Mouse (Mus musculus): Measurements from ENCODE around the gene Tspan14.

The Tspan14 gene

DNA sequence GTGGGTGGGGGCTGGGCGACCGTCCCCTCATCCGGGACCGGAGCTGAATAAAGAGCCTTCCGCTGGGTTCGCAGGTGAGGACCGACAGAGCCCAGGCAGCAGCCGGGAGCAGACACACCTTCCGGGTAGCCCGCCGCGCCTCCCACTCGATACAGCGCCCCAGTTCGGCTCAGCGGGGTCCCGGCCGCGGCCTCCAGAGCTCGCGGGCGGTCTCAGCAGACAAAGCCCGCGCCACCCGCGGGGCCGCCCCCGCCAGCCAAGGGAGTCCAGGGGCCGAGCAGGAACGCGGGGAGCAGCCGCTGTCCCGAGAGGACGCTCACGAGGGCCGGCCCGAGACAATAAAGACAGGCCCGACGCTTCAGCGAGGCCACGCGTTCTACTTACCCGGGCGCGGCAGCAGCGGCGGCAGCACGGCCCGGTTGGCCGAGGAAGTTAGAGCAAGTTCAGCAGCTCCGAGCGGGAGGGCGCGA lies at the start of gene Tspan14:
Gene Tspan14 (minus strand): TSS at position 416 of the 470 bp plus-strand sequence.
- DNase-seq (ENCODE audit: low spot score), result no peak

DNA sequence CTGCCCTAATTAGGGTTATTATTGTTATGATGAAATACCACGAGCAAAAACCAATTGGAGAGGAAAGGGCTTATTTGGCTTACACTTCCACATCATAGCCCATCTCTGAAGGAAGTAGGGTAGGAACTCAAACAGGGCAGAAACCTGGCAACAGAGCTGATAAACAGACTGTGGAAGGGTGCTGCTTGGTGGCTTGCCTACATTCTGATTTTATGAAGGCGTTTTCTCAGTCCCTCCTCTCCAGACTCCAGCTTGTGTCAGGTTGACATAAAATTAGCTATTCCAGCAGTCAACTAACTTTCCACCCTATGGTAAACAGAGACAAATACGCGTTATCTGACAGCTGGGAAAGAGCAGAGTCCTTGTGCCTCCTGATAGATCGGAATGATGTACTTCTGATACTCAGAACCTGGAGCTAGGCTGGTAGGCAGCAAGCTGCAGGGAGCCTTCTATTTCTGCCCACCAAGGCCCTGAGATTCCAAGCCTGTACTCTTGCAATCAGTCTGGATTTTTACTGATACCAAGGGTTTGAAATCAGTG lies 48.2 kb upstream of the Tspan14 start:
- no peak for DNase-seq (ENCODE audit: low spot score)

DNA sequence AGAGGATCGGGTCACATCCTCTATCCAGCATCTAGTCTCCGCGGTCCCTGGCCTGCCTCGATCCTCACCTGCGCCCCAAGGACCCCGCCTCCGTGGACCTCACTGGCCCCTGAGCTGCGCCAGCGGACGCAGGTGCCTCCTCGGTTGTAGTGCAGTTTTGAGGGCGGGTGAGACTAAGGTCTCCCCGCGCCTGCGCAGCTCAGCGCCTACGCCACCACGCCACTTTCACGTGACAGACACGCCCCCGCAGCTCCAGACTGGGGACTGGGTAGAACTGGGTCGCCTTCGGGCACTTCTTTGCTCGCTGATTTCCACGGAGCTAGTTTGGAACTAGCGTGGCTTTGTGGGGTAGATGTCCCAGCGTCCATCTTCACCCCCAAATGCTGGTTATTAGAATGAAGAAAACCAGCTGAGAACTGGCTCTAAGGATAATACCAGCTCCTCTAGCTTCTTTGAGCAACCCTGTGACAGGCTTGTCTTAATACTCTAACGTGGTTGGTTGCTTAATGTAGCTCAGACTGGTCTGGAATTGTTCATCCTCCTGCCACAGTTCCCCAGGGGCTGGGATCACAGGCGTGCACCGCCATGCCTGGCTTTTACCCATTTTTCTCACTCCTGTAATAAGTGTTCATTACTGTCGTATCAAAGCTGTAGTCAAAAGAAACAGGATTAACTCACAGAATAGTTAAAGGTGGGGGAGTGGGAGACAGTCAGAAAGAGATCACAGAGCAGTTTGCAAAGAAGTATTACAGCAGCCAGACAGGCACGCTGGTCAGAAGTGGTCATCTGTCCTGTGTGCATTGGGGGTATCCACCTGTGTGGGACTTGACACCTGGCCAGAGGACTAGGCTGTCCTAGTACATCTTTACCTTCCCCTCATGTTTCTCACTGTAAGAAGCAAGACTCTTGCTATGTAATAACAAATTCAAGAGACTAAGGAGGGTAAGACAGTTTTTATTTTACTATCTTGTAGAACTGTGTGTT lies 47.3 kb upstream of the Tspan14 start, which contains the start of gene Fam213a:
Gene Fam213a (minus strand): TSS at position 159 of the 984 bp plus-strand sequence.
- DNase-seq (ENCODE audit: low spot score), result peak; percentile 92

DNA sequence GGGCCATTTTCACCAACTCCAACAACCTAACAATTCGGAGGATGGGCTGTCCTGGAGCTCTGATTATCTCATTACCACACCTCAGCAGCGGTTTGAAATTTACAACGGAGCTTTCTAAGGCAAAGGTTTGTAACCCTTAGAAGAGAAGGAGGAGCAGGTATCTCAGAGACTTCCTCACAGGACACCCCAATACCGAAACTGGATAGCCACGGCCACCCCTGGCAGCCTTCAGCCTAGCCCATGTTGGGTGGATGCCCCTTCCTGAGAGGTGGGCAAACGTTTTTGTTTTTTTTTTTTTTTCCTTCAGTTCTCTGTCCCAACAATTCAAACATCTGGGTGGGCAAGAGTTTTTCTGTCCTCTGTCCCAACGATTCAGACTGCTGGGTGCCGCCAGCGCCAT lies 46.5 kb upstream of the Tspan14 start:
- no peak for DNase-seq (ENCODE audit: low spot score)

DNA sequence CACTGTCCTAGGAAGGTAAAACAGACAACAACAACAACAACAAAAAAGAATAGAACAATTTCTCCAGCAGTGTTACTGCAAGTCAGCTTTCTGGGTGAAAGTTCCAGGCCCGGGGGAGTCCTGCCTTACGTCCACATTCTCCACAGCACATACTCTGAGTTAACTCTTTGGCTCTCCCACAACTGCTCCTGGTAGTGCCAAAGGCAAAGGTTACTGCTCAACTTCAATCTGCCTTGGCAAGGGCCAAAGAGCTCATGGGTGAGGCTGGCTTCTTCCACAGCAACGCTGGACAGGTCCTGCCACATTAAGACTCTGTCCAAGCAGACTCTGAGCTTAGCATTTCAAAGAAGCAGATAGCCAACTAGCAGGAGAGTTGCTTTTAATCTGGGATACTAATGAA lies 45.3 kb upstream of the Tspan14 start:
- no peak for DNase-seq (ENCODE audit: low spot score)

DNA sequence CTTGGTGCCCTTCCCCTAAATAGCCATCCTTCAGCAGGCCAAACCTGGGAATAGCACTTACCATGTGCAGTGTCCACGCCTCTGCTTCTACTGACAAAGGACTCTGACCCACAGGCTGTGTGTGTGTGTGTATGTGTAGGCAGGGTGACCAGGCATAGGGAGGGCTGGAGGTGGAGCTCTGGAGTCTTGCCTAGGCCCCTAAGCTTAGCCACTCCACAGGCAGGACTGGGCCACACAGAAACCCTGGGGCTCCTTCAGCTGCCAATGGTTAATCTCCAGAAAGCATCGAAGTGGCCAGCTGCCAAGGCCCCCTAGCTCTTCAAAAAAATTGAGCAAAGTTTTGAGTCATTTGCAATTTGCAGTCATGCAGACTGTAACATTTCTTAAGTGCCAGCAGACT lies 41.5 kb upstream of the Tspan14 start:
- DNase-seq (ENCODE audit: low spot score), result no peak

DNA sequence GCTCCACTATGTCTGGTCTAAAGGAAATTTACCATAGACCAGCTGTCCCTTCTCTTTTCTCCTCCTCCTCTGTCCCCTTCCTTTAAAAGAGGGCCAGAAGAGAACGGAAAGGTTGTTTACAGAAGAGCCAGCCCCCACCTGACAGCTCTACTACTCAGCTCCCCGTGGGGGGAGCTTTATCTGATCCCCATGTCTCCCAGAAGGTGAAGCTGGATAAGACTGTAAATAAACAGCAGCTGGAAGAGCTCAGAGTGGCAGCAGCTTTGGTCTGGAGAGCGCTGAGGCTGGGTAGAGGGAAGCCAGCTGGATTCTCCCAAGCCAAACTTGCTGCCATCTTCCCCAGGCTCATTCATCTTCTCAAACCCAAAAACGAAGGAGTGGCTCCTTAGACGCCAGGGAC lies 41.0 kb upstream of the Tspan14 start:
- DNase-seq (ENCODE audit: low spot score), result peak; percentile 16

DNA sequence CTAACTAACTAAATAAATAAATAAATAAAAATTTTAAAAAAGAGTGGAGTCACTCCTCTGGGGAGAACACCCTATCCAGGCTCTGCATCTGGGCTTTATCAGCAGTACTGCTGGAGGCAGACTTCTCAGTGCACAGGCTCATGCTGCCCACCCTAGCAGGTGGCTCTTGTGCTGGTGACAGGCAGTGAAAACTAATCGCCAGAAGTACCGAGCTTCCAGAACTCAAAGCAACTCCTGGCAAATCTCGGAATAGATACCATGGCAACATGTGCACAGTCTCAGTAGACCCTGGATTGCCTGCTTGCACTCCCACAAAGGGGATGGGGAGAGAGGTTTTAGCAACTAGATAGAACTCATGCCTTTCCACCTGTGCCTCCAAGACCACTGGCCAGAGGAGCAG lies 40.3 kb upstream of the Tspan14 start:
- no peak for DNase-seq (ENCODE audit: low spot score)

DNA sequence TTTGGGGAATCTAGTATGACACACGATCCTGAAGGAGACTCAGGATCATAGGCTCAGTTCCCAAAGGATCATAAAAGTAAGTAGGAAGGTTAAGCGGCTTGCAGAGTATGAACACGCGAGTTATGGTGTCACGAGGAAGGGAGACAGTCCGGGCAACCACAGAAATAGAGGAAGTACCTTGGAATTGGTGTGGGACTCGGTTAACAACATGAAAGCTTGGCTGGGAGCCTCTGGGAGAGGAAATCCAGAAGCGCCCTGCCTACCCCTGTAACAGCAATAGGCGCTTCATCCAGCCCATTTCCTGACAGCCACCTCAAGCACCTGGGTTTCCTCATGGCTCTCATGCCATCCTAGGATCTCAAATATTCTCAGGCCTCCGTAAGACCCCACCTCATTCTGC lies 39.7 kb upstream of the Tspan14 start:
- no peak for DNase-seq (ENCODE audit: low spot score)

DNA sequence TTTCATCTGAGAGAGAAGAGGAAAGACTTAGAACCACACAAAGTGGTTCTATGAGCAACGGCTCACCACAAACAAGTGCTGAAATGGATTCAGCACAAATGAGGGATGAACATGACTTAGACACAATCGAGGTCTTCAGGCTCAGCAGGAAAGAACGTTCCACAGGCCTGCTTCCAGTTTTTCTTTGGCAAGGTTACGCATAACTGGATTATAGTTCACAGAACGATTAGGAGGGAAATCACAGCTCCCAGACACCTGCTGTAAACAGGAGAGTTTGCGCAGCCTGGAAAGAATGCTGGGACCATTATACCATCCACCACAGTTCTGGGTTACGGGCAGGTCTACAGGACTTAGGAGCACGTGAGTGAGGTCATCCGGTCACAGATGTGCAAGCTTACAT lies 39.1 kb upstream of the Tspan14 start:
- no peak for DNase-seq (ENCODE audit: low spot score)

DNA sequence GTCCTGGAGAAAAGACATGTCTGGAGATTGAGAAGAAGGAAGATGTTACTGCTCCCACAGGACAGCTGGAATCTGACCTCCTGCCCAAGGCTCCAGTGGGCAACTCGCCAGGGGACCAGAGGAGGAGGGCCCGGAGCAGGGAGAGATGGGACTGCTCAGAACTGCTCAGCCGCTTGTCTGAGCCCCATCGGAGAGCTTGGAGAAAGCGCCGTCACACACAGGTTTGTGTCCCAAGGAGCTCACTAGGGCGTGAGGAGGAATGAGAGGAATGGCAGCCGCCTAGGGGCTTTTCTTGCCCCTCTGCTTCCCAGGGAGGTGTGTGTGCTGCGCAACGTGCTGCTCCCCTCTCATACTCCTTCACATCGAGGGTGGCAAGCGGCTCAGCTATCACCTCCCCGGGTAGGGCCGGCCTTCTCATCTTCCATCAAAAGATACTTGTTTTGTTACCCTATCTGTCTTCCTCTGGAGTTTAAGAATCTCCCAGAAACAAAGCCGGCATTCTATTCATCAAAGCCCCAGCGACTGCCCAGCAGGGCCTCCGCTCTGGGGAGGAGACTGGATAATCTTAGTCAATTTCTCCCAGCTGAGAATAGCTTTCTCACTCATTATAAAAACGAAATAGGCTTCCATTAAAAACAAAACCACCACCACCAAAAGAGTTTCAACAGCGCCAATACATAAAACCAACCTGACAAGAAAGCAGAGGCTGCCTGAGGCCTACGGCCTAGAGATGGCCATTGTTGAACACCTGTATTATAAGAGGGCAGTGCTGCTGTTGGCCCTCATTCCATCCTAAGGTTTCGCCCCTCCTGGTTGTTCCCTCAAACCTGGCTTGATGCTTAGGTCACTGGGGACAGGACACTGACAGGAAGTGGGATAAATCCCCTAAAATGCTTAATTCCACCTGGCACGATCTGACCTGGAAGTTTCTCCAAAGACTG lies 37.9 kb upstream of the Tspan14 start:
- peak; percentile 44 for DNase-seq (ENCODE audit: low spot score)

DNA sequence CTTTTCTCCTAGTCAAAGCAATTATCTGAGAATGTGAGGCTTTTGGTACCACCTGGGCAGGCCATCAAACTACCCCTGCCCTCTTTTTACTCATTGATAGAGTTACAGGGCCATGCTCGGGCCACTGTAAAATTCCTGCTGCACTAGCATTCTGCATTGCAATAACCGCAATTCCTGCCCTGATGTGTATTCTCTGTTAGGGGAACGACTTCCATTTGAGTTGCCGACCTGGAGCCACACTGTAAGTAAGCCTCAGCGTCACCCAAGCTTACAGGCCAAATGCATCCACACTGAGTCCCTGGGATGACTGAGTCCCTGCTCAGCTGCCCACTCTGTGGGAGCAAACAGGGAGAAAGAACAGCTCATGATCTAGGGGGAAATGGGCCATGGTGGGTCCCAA lies 35.0 kb upstream of the Tspan14 start:
- no peak for DNase-seq (ENCODE audit: low spot score)

DNA sequence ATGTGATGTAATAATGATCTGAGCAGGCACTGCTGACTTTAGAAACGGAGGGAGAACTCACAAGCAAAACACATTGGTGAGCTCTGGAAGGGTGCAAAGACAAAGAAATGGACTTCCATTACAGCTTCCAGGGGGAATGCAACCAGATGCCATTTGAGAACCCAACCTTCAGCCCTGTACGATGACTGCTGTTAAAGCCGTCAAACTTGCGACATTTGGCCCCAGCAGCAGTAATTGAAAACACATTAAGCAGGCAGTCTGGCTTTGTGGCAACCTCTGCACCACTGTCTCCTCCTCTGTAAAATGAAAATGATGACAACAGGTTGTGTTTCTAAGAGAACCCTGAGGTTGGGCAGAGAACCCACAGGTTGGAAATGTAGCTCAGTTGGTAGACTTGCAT lies 34.2 kb upstream of the Tspan14 start:
- peak; percentile 44 for DNase-seq (ENCODE audit: low spot score)

DNA sequence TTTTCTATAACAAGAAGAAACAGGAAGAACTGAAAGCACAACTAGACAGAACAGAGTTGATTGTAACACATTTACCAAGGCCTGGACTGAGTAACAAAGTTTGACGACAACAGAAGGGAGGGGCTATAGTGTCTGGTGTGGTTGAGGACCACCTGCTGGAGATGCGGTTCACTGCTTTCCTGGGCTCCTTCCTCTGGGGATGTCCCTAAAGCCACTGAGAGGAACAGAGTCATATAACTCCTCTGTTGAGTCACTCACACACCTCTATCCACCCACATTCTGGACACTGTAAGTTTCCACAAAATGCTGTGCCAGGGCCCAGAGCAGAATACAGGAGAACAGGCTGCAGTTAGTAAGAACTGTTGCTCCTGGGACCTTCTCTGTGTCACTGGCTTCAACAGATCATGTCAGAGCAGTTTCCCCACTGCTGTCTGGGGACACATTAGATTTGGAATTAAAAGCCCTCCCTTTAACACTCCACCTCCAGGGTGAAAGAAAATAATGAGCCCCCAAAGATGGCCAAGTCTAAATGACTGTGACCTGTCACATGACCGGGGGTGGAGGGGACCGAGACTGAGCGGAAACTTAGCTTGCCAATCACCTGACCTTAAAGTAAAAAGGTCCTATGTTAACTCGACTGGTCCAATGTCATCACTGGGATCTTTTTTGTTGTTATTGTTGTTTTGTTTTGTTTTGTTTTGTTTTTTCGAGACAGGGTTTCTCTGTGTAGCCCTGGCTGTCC lies 33.5 kb upstream of the Tspan14 start:
- DNase-seq (ENCODE audit: low spot score), result no peak

DNA sequence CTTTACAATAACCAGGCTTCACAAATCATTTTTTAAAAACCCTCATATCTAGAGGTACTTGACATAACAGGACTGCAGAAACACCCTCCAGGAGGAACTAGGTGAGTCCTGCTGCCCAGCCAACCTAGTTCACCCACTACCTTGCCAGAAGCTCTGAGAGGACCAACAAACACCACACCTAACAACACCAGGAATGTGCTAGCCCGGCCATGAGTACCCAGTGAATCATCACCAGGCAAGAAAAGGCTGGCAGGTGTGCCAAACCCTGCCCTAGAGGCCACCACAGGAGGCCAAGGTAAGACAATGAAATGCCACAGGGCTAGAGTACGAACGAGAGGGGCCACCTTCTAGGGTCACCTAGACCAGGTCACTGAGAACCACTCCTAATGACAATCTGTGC lies 29.6 kb upstream of the Tspan14 start:
- DNase-seq (ENCODE audit: low spot score), result no peak

DNA sequence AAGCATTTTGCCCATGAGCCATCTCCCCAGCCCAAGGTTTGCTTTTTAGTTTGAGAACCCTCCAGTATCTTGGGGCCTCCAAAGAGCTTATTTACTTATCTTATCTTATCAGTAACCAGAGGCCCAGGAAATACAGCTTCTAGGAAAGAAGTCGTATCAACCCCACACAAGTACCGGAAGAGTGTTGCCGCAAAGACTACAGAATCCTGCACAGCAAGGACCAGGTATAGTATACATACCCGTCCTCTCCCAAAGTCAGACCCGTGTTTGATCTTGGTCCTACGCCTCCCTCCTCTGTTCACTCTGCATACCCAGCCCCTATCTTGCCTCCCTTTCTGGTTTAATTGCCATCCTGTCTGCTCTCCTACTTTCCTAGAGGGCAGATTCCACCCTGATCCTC lies 25.9 kb upstream of the Tspan14 start:
- DNase-seq (ENCODE audit: low spot score), result no peak

DNA sequence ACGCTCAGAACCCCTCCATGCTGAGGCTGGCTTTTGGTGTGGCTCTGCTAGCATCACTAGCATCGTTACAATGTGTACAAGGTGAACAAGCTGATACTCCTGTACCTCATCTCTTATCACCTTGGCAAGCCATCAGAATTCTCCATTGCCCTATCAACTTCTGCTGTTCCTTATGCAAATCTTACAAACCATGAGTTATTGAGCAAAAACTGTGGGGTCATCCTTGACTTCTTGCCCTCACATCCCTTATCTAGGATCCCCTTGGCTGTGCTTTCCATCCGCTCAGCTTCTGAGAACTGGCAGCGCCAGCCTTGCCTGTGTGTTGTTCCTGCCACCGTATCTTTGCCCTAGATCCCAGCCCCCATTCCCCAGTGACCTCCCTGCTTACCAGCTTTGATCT lies 22.2 kb upstream of the Tspan14 start:
- DNase-seq (ENCODE audit: low spot score), result no peak

DNA sequence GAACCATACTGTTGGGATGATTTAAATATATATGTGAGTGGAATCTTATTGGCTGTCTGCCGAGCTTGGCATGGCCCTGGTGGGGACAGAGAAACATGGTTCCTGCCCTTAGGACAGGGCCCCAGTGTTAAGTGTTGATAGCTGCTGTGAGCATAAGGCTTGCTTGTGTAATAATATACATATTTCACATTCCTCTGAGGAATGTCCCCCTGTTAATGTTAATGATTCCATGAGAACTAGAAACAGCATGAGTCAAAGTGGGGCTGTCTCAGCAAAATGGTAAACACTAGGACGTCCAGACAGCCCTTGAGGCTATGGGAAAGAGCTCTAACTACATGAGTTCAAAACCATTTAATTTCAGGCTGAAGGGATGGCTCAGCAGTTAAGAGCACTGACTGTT lies 20.6 kb upstream of the Tspan14 start:
- no peak for DNase-seq (ENCODE audit: low spot score)

DNA sequence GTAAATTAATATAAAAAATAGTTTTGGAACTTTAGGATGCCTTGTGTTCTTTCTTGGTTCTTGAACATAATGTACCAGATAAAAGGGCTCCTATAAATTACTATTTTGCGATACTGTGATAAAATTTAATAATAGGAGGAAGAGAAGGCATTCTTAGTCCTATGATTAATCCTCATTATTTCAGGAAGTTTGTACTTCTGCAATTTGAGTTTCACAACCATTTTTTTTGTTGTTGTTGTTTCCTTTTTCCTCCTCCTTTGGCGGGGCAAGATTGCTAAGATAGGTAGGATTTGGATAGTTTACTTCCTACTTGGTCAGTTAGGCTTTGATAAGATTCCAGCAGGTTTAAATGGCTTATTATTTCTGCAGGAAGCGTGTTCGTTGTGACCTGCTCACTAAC lies 19.0 kb upstream of the Tspan14 start:
- DNase-seq (ENCODE audit: low spot score), result no peak

DNA sequence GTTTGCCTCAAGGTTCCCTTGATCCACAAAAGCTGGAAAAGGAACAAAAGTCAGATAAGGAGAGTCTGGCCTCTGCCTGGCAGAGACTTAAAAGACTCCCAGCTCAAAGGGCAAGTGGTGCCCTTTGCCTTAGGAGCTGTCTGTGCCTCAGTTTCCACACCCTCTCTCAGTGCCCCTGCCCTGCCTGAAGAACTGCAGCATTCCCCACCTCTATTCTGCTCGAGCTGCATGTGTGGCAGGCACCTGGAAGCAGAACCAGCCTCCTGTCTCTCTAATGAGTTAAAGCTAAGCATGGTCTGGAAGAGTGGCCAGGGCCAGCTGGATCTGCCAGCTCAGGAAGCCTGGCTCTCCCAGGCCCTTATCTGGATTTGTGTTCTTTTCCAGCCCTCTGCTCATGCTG lies 13.1 kb upstream of the Tspan14 start:
- DNase-seq (ENCODE audit: low spot score), result no peak

DNA sequence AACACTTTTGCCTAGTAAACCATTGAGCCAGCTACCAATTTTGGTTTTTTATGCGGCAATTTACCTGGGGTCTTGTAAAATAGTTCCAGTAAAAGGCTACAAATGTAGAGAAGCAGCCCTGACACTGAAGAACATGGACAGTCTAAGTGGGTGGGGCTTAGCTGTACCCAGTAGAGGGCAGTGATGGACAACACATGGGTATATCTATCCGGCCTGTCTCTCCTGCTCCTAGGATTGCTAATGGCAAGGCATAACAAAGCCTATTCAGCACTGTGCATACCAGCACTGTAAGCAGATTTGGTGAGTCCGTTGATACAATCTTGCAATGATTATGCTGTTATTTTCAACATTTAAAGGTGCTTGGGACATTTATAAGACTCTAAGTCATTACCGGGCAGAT lies 12.4 kb upstream of the Tspan14 start:
- peak; percentile 77 for DNase-seq (ENCODE audit: low spot score)
